Mouse (Mus musculus) midbrain, embryonic 14.5 days (tissue): ENCODE measurements around the gene Gm19426. TPM values are rescaled to one million over a fixed set of nuclear protein-coding genes. Genes with fewer than 3 reads are reported as not detected.

Experiments used
- ATAC-seq: fragments of 200-750 bp; cut with Nextera tagmentation; 2 replicates; pipeline ENCODE4 v1.8.0; 2017; ENCODE audit warnings: moderate number of reproducible peaks, moderate library complexity; ENCODE audit not compliant: low FRiP score, low TSS enrichment
- DNase-seq: peaks from one replicate; pipeline ENCODE4 v3.0.0-alpha.2; 2015
- H3K27ac ChIP-seq: fragments of 300-500 bp; sonication (generic); replicated peaks from 2 replicates; pipeline ENCODE4 v1.5.1; 2014; ENCODE audit warnings: mild to moderate bottlenecking, low read depth, low read length, moderate library complexity
- H3K27me3 ChIP-seq: fragments of 300-500 bp; sonication (generic); 2 replicates; pipeline ENCODE4 v1.6.1; 2014; ENCODE audit warnings: low read length, control low read depth, mixed read lengths; ENCODE audit not compliant: control insufficient read depth, insufficient read depth
- H3K36me3 ChIP-seq: fragments of 300-500 bp; sonication (generic); 2 replicates; pipeline ENCODE4 v1.6.1; 2014; ENCODE audit warnings: low read length, control low read depth; ENCODE audit not compliant: control insufficient read depth, insufficient read depth
- H3K4me1 ChIP-seq: fragments of 300-500 bp; sonication (generic); 2 replicates; pipeline ENCODE4 v1.6.1; 2014; ENCODE audit warnings: mild to moderate bottlenecking, antibody characterized with exemption, low read length, control low read depth; ENCODE audit not compliant: control insufficient read depth, insufficient read depth
- H3K4me2 ChIP-seq: fragments of 300-500 bp; sonication (generic); 2 replicates; pipeline ENCODE4 v1.6.1; 2014; ENCODE audit warnings: mild to moderate bottlenecking, low read length, moderate library complexity
- H3K4me3 ChIP-seq: fragments of 300-500 bp; sonication (generic); replicated peaks from 2 replicates; pipeline ENCODE4 v1.5.1; 2014; ENCODE audit warnings: low read depth, low read length
- H3K9ac ChIP-seq: fragments of 300-500 bp; sonication (generic); replicated peaks from 2 replicates; pipeline ENCODE4 v1.6.1; 2014; ENCODE audit warnings: mild to moderate bottlenecking, low read length, moderate library complexity
- H3K9me3 ChIP-seq: fragments of 300-500 bp; sonication (generic); 2 replicates; pipeline ENCODE4 v1.6.1; 2016; ENCODE audit warnings: low read length, control low read depth, mixed read lengths; ENCODE audit not compliant: control insufficient read depth
- whole genome bisulfite sequencing: fragments of 180-500 bp; shearing (Covaris S2); extraction: QIAGEN DNeasy Blood & Tissue Kit; methylation state at CpG from one replicate; pipeline ENCODE4 v1.1.7; 2014; 5-methylcytosine and 5-hydroxymethylcytosine counted together
- polyA plus RNA-seq: library from polyadenylated mRNA; unstranded; fragments of >200 nt; fragmentation: Nextera tagmentation; extraction: Ambion mirVana; gene quantifications from 2 replicates; pipeline ENCODE4 v1.2.1, GENCODE M21; 2014

Gene Gm19426
- polyA plus RNA-seq, 1 experiment from 2014 or later: 2.0 TPM

DNA sequence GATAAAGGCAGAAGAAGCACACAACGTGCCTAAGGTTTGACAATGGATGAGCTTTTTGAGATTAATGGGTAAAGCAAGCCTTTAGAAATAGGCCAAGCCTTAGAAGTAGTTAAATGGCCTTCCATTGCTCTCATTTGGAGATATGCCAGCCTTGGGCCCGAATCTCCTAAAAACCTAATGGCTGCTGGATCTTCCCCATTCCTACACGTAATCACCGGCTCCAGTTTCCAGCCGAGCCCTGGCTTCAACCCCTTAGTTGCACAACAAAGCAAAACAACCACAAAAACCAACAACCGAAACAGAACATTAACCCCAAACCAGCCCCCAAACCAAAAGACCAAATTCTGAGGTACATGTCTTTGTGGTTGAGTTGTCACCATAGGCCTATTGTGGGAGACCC, 32.2 kb upstream of the Gm19426 start:
- no peaks in the 10 kb centered on the region for H3K9me3 ChIP-seq
- H3K36me3 ChIP-seq: no peaks in the 10 kb centered on the region
- H3K9ac ChIP-seq: no peak overlapping the region
- H3K27ac ChIP-seq: no peak overlapping the region
- ATAC-seq (no peak), DNase-seq (no peak)
- no peaks in the 10 kb centered on the region for H3K27me3 ChIP-seq
- H3K4me1 ChIP-seq: peaks cover 11% of the 10 kb centered on the region
- H3K4me3 ChIP-seq: no peak overlapping the region
- H3K4me2 ChIP-seq: no peak overlapping the region
- 81% methylated on average over 6 of the region's 6 CpGs for WGBS

DNA sequence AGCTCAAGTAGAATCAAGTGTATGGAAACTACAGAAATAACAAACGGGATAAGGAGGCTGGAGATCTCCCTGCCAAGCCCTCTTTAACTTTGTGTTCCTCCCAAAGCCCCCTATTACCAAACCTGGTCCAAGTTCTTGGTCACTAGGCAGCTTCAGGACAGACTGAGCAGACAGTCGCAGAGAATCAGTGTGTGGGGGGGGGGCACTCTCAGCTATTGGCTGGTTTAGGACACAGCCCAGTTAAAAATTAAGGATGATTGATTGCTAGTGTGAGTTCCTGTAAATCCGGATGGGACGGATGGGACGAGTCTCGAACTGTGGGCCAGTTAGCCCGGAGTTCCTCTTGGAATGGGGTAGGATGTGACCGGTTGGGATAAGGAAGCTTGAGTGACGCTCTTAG, 31.8 kb upstream of the Gm19426 start, which contains the start of gene Serping1:
Gene Serping1, minus strand, starts transcription at position 204 of the 400 bp plus-strand sequence.
- Histone ChIP-seq H3K27ac (peak within 1 kb of the TSS; percentile 74), H3K4me2 (peak within 1 kb of the TSS; percentile 57), H3K9ac (peak within 1 kb of the TSS; percentile 62), H3K4me3 (peak within 1 kb of the TSS; percentile 28), H3K4me1 (peaks cover 11% of the 10 kb centered on the region), H3K27me3 (no peaks in the 10 kb centered on the region), H3K36me3 (no peaks in the 10 kb centered on the region), H3K9me3 (no peaks in the 10 kb centered on the region)
- WGBS: 65% methylated on average over 9 of the region's 9 CpGs
- peak; percentile 11 for DNase-seq
- no peak for ATAC-seq

DNA sequence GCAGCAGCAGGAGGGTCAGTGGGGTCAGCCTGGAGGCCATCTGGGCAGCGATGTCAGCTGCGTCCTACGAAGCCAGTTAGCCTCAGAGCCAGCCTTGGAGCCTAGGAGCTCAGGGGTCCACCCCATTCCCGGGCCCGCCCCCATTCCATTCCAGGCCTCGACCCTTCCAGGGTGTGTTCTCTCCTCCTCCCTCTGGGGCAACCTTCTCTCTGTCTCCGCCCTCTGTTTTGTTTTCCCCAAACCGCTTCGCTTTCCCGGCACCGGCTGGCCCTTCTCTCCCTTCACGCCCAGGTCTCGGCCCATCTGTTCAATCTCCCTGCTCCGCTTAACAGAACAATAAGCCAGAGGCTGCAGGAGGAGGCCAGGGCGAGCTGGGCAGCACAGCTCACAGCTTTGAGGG, 31.3 kb upstream of the Gm19426 start:
- ATAC-seq (peak; percentile 85), DNase-seq (peak; percentile 71)
- Histone ChIP-seq H3K27ac (peak overlapping the region; percentile 74), H3K9ac (peak overlapping the region; percentile 62), H3K27me3 (no peaks in the 10 kb centered on the region), H3K4me3 (peak overlapping the region; percentile 28), H3K9me3 (no peaks in the 10 kb centered on the region), H3K4me2 (peak overlapping the region; percentile 57), H3K36me3 (no peaks in the 10 kb centered on the region), H3K4me1 (peaks cover 11% of the 10 kb centered on the region)
- WGBS: under 1% methylated on average over 15 of the region's 15 CpGs

DNA sequence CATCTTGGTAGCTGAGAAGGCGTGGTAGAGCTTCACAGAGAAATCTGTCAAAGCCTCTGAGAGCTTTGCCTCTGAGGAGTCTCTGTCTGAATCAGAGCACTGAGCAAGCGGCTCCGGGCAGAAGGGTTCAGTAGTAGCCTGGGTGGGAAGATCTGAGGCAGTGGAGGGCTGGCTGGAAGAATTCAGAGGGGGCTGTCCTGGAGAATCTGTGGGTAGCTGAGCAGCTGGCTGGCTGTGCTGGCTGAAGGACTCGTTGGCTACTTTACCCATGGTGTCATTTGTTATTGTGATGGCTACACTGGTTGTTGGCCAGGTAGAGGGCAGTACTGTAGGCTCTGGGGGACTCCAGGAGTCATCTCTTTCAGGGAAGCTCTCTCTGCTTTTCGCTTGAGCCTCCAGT, 29.7 kb upstream of the Gm19426 start:
- 87% methylated on average over 5 of the region's 5 CpGs for WGBS
- Histone ChIP-seq H3K36me3 (no peaks in the 10 kb centered on the region), H3K27me3 (no peaks in the 10 kb centered on the region), H3K9ac (no peak overlapping the region), H3K4me1 (peaks cover 11% of the 10 kb centered on the region), H3K27ac (no peak overlapping the region), H3K4me2 (no peak overlapping the region), H3K9me3 (no peaks in the 10 kb centered on the region), H3K4me3 (no peak overlapping the region)
- ATAC-seq (no peak), DNase-seq (no peak)

DNA sequence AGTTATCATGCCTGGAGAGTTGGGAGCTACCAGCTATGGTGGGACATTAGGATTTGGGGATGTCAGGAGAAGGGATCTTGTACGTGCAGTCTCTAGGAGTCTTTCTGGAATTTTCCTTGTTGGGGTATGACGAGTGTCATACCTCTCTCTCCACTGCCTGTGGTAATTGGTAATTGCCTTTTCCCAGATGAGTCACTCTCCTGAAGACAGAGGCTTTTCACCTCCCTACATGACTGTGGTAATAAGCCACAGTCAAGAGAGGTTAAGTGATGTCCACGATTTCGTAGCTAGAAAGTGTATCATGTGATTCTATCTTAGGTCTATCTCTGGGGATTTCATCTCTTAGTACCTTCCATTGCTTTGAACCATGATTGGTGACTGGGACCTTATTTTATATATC, 29.0 kb upstream of the Gm19426 start:
- no peak overlapping the region for H3K4me2 ChIP-seq
- H3K36me3 ChIP-seq: no peaks in the 10 kb centered on the region
- DNase-seq (no peak), ATAC-seq (no peak)
- H3K27me3 ChIP-seq: no peaks in the 10 kb centered on the region
- no peak overlapping the region for H3K27ac ChIP-seq
- peaks cover 11% of the 10 kb centered on the region for H3K4me1 ChIP-seq
- WGBS: 92% methylated on average over 4 of the region's 4 CpGs
- no peaks in the 10 kb centered on the region for H3K9me3 ChIP-seq
- H3K4me3 ChIP-seq: no peak overlapping the region
- H3K9ac ChIP-seq: no peak overlapping the region

DNA sequence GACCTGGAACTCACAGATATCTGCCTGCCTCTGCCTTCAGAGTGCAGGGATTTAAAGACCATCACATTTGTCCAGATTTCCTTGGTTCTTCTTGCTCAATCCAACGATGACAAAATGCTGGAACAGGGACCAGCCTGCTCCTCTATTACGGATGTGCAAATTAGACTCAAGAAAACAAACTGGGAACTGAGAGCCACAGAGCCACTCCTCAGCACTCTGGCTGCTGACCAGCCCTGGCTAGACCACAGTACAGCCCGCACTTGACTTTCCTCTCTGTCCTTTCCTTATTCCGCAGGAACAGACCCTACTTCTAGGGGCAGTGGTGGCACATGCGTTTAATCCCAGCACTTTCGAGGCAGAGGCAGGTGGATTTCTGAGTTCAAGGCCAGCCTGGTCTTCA, 27.0 kb upstream of the Gm19426 start:
- Histone ChIP-seq H3K27ac (no peak overlapping the region), H3K4me3 (no peak overlapping the region), H3K36me3 (0 out of 2 replicates have a peak, but pooled peaks cover 4% of the 10 kb centered on the region), H3K9me3 (no peaks in the 10 kb centered on the region), H3K4me1 (peaks cover 11% of the 10 kb centered on the region), H3K27me3 (no peaks in the 10 kb centered on the region), H3K4me2 (no peak overlapping the region), H3K9ac (no peak overlapping the region)
- WGBS: 80% methylated on average over 6 of the region's 6 CpGs
- no peak for ATAC-seq
- no peak for DNase-seq

DNA sequence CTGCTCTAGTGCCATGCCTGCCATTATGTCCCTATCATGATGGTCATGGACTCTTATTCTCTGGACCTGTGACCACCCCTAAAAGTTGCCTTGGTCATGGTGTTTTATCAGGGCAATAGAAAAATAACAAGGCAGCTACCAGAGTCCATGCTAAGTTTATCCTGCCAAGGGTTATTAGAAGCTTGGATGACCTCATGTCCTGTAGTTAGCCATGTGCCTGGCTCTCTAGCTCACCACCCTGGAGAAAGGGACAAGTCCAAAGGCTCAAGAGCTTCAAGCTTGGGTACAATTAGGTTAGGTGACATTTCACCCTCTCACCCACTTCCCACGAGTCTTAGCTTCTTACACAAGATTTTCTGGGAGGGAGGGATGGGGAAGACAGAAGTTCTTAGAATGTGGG, 19.4 kb upstream of the Gm19426 start:
- Histone ChIP-seq H3K4me3 (no peak overlapping the region), H3K36me3 (0 out of 2 replicates have a peak, but pooled peaks cover 6% of the 10 kb centered on the region), H3K9ac (no peak overlapping the region), H3K4me2 (no peak overlapping the region), H3K4me1 (no peaks in the 10 kb centered on the region), H3K27me3 (no peaks in the 10 kb centered on the region), H3K9me3 (no peaks in the 10 kb centered on the region), H3K27ac (no peak overlapping the region)
- WGBS: 57% methylated on average over 1 of the region's 1 CpGs
- no peak for DNase-seq
- no peak for ATAC-seq

DNA sequence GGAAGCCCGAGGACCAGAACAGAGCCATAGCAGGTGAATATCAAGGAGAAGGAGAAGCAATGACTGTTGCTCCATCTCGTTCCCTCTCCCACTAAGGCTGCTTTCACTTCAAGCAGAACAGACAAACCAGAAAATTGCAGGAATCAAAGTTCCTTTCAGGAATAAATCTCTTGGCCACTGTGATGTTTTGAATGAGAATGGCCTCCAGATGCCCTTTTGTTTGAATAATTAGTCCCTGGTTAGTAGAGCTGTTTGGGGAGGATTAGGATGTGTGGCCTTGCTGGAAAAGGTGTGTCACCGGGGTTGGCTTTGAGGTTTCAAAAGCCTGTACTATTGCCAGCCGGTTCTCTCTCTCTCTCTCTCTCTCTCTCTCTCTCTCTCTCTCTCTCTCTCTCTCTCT, 18.8 kb upstream of the Gm19426 start:
- H3K4me2 ChIP-seq: no peak overlapping the region
- H3K27me3 ChIP-seq: no peaks in the 10 kb centered on the region
- H3K9ac ChIP-seq: no peak overlapping the region
- H3K27ac ChIP-seq: no peak overlapping the region
- 23% methylated on average over 4 of the region's 4 CpGs for WGBS
- DNase-seq (no peak), ATAC-seq (no peak)
- 0 out of 2 replicates have a peak, but pooled peaks cover 6% of the 10 kb centered on the region for H3K36me3 ChIP-seq
- no peaks in the 10 kb centered on the region for H3K4me1 ChIP-seq
- H3K4me3 ChIP-seq: no peak overlapping the region
- no peaks in the 10 kb centered on the region for H3K9me3 ChIP-seq

DNA sequence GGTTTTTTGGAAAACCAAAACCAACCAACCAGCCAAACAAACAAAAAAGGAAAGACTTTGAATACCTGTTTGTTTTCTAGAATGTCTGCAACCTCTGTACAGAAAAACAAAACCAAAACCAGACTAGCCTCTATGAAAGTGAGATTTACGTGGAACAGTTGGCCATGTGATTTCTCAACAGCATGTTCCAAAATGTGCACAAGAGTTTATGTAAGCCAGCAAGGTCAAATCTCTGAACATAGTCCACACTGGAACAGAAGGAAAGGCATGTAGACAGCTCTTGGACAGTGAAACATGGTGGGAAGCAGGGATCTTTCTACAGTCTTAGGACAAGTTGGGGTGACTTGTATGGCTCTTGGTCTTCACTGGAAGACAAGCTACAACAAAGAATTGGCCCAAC, 18.4 kb upstream of the Gm19426 start:
- DNase-seq: no peak
- H3K4me3 ChIP-seq: no peak overlapping the region
- H3K4me2 ChIP-seq: no peak overlapping the region
- no peak for ATAC-seq
- H3K36me3 ChIP-seq: 0 out of 2 replicates have a peak, but pooled peaks cover 6% of the 10 kb centered on the region
- H3K4me1 ChIP-seq: no peaks in the 10 kb centered on the region
- no peaks in the 10 kb centered on the region for H3K27me3 ChIP-seq
- WGBS: 91% methylated on average over 1 of the region's 1 CpGs
- H3K9ac ChIP-seq: no peak overlapping the region
- H3K9me3 ChIP-seq: no peaks in the 10 kb centered on the region
- H3K27ac ChIP-seq: no peak overlapping the region
